Mouse (Mus musculus) small intestine, adult 2 months (tissue): ENCODE measurements around the gene 5031410I06Rik.

Experiments
- CTCF ChIP-seq: fragments of 200-500 bp; IDR thresholded peaks from 2 replicates; pipeline ENCODE4 v1.5.1; 2012; ENCODE audit warnings: low read depth, mild to moderate bottlenecking, control low read depth, inconsistent platforms, low read length, moderate library complexity, mixed read lengths; ENCODE audit not compliant: insufficient replicate concordance, insufficient read length; ENCODE audit errors: extremely low read depth
- POLR2A ChIP-seq: fragments of 200-500 bp; IDR thresholded peaks from 2 replicates; pipeline ENCODE4 v1.6.1; 2012; ENCODE audit warnings: low read depth, mild to moderate bottlenecking, control low read depth, inconsistent platforms, low read length, moderate library complexity

DNA sequence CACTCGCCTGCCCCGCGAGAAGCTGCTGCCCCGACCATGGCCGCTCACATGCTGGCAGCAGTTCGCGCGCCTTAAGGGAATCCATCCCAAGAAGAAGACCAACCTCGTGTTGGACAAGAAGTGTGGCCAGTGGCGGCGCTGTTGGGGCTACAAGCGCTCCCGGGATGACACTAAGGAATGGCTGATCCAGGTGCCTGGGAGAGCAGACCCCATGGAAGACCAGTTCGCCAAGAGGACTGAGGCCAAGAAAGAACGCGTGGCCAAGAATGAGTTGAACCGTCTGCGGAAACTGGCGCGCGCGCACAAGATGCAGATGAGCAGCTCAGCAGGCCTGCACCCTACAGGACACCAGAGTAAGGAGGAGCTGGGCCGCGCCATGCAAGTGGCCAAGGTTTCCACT, 34.4 kb downstream of the 5031410I06Rik start:
- no peak for TF ChIP-seq CTCF
- no peak for TF ChIP-seq POLR2A
